8 mouse cellular contexts compared by ENCODE assay signal in the genomic region with DNA sequence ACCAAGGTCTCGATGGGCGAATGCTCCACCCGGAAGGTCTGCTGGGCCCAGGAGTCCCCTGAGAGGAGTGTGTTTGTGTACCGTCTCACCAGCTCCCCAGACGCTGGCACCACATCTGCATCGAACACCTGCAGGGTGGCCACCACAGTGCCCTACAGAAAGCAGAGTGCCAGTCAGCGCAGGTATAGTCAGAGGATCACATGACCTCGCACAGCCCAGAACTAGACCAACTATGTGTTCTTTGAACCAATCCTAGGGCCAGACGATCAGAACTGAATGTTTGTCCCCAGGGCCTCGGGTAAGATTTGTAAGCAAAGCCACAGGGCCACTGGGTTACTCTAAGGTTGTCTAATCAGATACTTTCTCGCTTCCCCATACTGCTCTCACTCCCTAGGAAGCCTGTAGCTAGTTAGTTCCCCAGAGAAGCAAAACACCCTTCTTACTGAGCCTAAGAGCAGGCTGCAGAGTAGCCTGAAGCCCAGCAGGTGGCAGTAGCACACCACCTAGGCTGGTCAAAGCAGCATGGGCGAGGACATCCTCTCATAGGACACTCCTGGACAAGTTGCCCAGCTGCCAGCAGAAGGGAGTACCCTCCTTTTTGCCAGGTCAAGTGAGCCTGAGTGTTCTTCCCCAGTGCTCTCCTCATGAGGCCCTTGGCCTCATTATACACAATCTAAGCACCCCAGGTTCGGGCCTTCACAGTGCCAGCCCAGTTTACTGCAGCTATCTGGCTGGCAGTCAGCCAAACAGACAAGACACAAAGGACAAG. TPM values are rescaled to one million over a fixed set of nuclear protein-coding genes. Genes with fewer than 3 reads are reported as not detected.
DNase-seq lines count a peak whose midpoint lies in the region; ATAC-seq and TF ChIP-seq lines count a peak whose summit lies in the region.

No protein-coding gene starts in this region.

- no peaks in the 10 kb centered on the region for H3K9me3 ChIP-seq in embryonic facial prominence, embryonic 13.5 days
- H3K9me3 ChIP-seq in limb, embryonic 11.5 days (ENCODE audit: control insufficient read depth, low read length), result no peaks in the 10 kb centered on the region
- H3K9me3 ChIP-seq in midbrain, embryonic 14.5 days (ENCODE audit: control insufficient read depth, low read length), result no peaks in the 10 kb centered on the region

- no peaks in the 10 kb centered on the region for H3K27me3 ChIP-seq in embryonic facial prominence, embryonic 13.5 days
- H3K27me3 ChIP-seq in kidney, adult 2 months (replicated peaks; ENCODE audit: control insufficient read depth, insufficient read depth, low read length), result no peaks in the 10 kb centered on the region
- H3K27me3 ChIP-seq in limb, embryonic 11.5 days (ENCODE audit: control insufficient read depth, insufficient read depth, low read length), result no peaks in the 10 kb centered on the region
- H3K27me3 ChIP-seq in midbrain, embryonic 14.5 days (ENCODE audit: control insufficient read depth, insufficient read depth, low read length), result no peaks in the 10 kb centered on the region

- ATAC-seq in embryonic facial prominence, embryonic 13.5 days (ENCODE audit: insufficient number of reproducible peaks, insufficient read depth, low FRiP score, low TSS enrichment, low read depth), result peak; percentile 21; the same call in 1 of the 2 replicates
- ATAC-seq in limb, embryonic 11.5 days (ENCODE audit: insufficient number of reproducible peaks, low FRiP score, low TSS enrichment, low read depth), result 0 out of 2 replicates have a peak, but pooled peaks have one; percentile 44
- ATAC-seq in midbrain, embryonic 14.5 days (ENCODE audit: low FRiP score, low TSS enrichment), result peak; percentile 74

- H3K27ac ChIP-seq in embryonic facial prominence, embryonic 13.5 days, result no peak overlapping the region
- H3K27ac ChIP-seq in kidney, adult 2 months (ENCODE audit: insufficient read depth, low read depth, low read length), result no peak overlapping the region
- no peak overlapping the region for H3K27ac ChIP-seq in limb, embryonic 11.5 days (replicated peaks; ENCODE audit: low read depth, low read length)
- no peak overlapping the region for H3K27ac ChIP-seq in midbrain, embryonic 14.5 days (replicated peaks; ENCODE audit: low read depth, low read length)

- no peak for TF ChIP-seq POLR2A in kidney, adult 2 months (IDR thresholded peaks at IDR 0.05; ENCODE audit: low read depth, low read length)

- 62% methylated on average over 13 of the region's 13 CpGs for WGBS in embryonic facial prominence, embryonic 13.5 days
- 55% methylated on average over 13 of the region's 13 CpGs for WGBS in kidney, adult 2 months
- WGBS in limb, embryonic 11.5 days, result 67% methylated on average over 13 of the region's 13 CpGs
- WGBS in midbrain, embryonic 14.5 days, result 64% methylated on average over 13 of the region's 13 CpGs

- H3K4me3 ChIP-seq in embryonic facial prominence, embryonic 13.5 days, result no peak overlapping the region
- no peak overlapping the region for H3K4me3 ChIP-seq in kidney, adult 2 months (ENCODE audit: insufficient read depth, low read depth, low read length)
- no peak overlapping the region for H3K4me3 ChIP-seq in limb, embryonic 11.5 days (ENCODE audit: low read depth, low read length)
- H3K4me3 ChIP-seq in midbrain, embryonic 14.5 days (replicated peaks; ENCODE audit: low read depth, low read length), result no peak overlapping the region

- no peak overlapping the region for H3K4me2 ChIP-seq in embryonic facial prominence, embryonic 13.5 days
- H3K4me2 ChIP-seq in limb, embryonic 11.5 days (ENCODE audit: low read depth, severe bottlenecking), result no peak overlapping the region
- no peak overlapping the region for H3K4me2 ChIP-seq in midbrain, embryonic 14.5 days (ENCODE audit: low read length)

- peak; percentile 99; the same call in 1 of the 2 replicates for TF ChIP-seq CTCF in kidney, adult 2 months (conservative IDR thresholded peaks at IDR 0.05; ENCODE audit: insufficient read depth, insufficient read length, low read depth, low read length)

- H3K9ac ChIP-seq in embryonic facial prominence, embryonic 13.5 days, result no peak overlapping the region
- H3K9ac ChIP-seq in limb, embryonic 11.5 days (ENCODE audit: low read length), result no peak overlapping the region
- no peak overlapping the region for H3K9ac ChIP-seq in midbrain, embryonic 14.5 days (replicated peaks; ENCODE audit: low read length)

- no peaks in the 10 kb centered on the region for H3K36me3 ChIP-seq in embryonic facial prominence, embryonic 13.5 days
- no peaks in the 10 kb centered on the region for H3K36me3 ChIP-seq in kidney, adult 2 months (ENCODE audit: control insufficient read depth, insufficient read depth, low read length)
- H3K36me3 ChIP-seq in limb, embryonic 11.5 days (ENCODE audit: control insufficient read depth, insufficient read depth, low read length), result no peaks in the 10 kb centered on the region
- H3K36me3 ChIP-seq in midbrain, embryonic 14.5 days (ENCODE audit: control insufficient read depth, insufficient read depth, low read length), result no peaks in the 10 kb centered on the region

- H3K4me1 ChIP-seq in embryonic facial prominence, embryonic 13.5 days, result 0 out of 2 replicates have a peak, but pooled peaks cover 3% of the 10 kb centered on the region
- no peaks in the 10 kb centered on the region for H3K4me1 ChIP-seq in kidney, adult 2 months (ENCODE audit: control insufficient read depth, insufficient read depth, low read length)
- no peaks in the 10 kb centered on the region for H3K4me1 ChIP-seq in limb, embryonic 11.5 days (ENCODE audit: control insufficient read depth, insufficient read depth, low read length)
- H3K4me1 ChIP-seq in midbrain, embryonic 14.5 days (ENCODE audit: control insufficient read depth, insufficient read depth, low read length), result no peaks in the 10 kb centered on the region

- peak; percentile 87 for DNase-seq in A20 (ENCODE audit: low read depth, low spot score)
- peak; percentile 74 to 79 for DNase-seq in adrenal gland, postnatal 36 days
- DNase-seq in heart, adult 8-10 months (ENCODE audit: low spot score), result peak; percentile 62
- DNase-seq in kidney, adult 2 months, result peak; percentile 74
- peak; percentile 77 for DNase-seq in limb, embryonic 11.5 days (ENCODE audit: low spot score)
- DNase-seq in midbrain, embryonic 14.5 days, result peak; percentile 92
- DNase-seq in spleen, adult 12 weeks (ENCODE audit: low spot score), result peak; percentile 33

RNA-seq across cellular contexts. Expression of a gene that starts 18.0 kb away (rescaled TPM):
- 1 to 10 TPM; 1.5 to 4.7 TPM for total RNA-seq in adrenal gland, postnatal 36 days (2021)
- 0.92 and 0.94 TPM in 2 replicates for polyA plus RNA-seq in embryonic facial prominence, embryonic 13.5 days (2015; fragmentation: Nextera tagmentation; extraction: Ambion mirVana)
- total RNA-seq in heart, adult 8-10 months (2022), result 1 to 10 TPM; 1.8 to 5.5 (median 4.3) TPM
- polyA plus RNA-seq in kidney, adult 2 months (2012; rRNA removed), result 0.57 and 0.95 TPM in 2 replicates
- polyA plus RNA-seq in limb, embryonic 11.5 days (2014; fragmentation: Nextera tagmentation; extraction: Ambion mirVana), result 0.04 and 0.07 TPM in 2 replicates
- polyA plus RNA-seq in midbrain, embryonic 14.5 days (2014; fragmentation: Nextera tagmentation; extraction: Ambion mirVana), result 4.5 and 4.6 TPM in 2 replicates

RNA-seq across cellular contexts. Expression of a gene that starts 40.6 kb away (rescaled TPM):
- 10 to 100 TPM; 18.2 to 23.2 TPM for total RNA-seq in adrenal gland, postnatal 36 days (2021)
- polyA plus RNA-seq in embryonic facial prominence, embryonic 13.5 days (2015; fragmentation: Nextera tagmentation; extraction: Ambion mirVana), result 14.7 and 16.1 TPM in 2 replicates
- 10 to 100 TPM; 18.7 to 20.1 (median 19.6) TPM for total RNA-seq in heart, adult 8-10 months (2022)
- polyA plus RNA-seq in kidney, adult 2 months (2012; rRNA removed), result 3.4 and 4.7 TPM in 2 replicates
- polyA plus RNA-seq in limb, embryonic 11.5 days (2014; fragmentation: Nextera tagmentation; extraction: Ambion mirVana), result 10.3 and 10.8 TPM in 2 replicates
- 9.0 and 12.0 TPM in 2 replicates for polyA plus RNA-seq in midbrain, embryonic 14.5 days (2014; fragmentation: Nextera tagmentation; extraction: Ambion mirVana)

Comparison
In these comparisons a context has a peak if more than half of its experiments do, and no peak if none do; other contexts are left out.
1. DNase-seq: peak in every context shown above with its lines; median percentile 92 in midbrain, embryonic 14.5 days; 87 in A20; 77 in limb, embryonic 11.5 days; 76 in adrenal gland, postnatal 36 days; 74 in kidney, adult 2 months; 62 in heart, adult 8-10 months; 33 in spleen, adult 12 weeks.
2. ATAC-seq: peak in every context shown above with its lines; median percentile 74 in midbrain, embryonic 14.5 days; 44 in limb, embryonic 11.5 days; 21 in embryonic facial prominence, embryonic 13.5 days.